Mouse (Mus musculus) embryonic fibroblast, embryonic 13.5 days (primary cell): ENCODE results near the gene Gprc6a.

ENCODE experiments used
- CTCF ChIP-seq: IDR thresholded peaks from 2 replicates; pipeline ENCODE4 v1.5.1; 2011; ENCODE audit warnings: mild to moderate bottlenecking, control low read depth, low read length, moderate library complexity, borderline replicate concordance; ENCODE audit not compliant: insufficient read depth
- POLR2A ChIP-seq: IDR thresholded peaks from 2 replicates; pipeline ENCODE4 v1.6.1; 2011; ENCODE audit warnings: low read depth, mild to moderate bottlenecking, control low read depth, low read length, moderate library complexity

GRCm38 (mm10) chr10:51611969-51612682, 19.1 kb downstream of the Gprc6a start:
- TF ChIP-seq POLR2A, result no peak
- TF ChIP-seq CTCF, result no peak
